Mouse (Mus musculus) forebrain, embryonic 10.5 days (tissue): ENCODE results near the gene Pglyrp1. TPM values are rescaled to one million over a fixed set of nuclear protein-coding genes. Genes with fewer than 3 reads are reported as not detected.

Source experiments
- DNase-seq: peaks from one replicate; pipeline ENCODE4 v3.0.0-alpha.2; 2017; ENCODE audit warnings: low spot score; ENCODE audit errors: extremely low spot score
- H3K27ac ChIP-seq: fragments of 300-500 bp; sonication (generic); 2 replicates; pipeline ENCODE4 v1.5.1; 2016; ENCODE audit warnings: mild to moderate bottlenecking
- H3K27me3 ChIP-seq: fragments of 300-500 bp; sonication (generic); 2 replicates; pipeline ENCODE4 v1.6.1; 2016; ENCODE audit warnings: mild to moderate bottlenecking; ENCODE audit not compliant: poor library complexity, severe bottlenecking
- H3K36me3 ChIP-seq: fragments of 300-500 bp; sonication (generic); replicated peaks from 2 replicates; pipeline ENCODE4 v1.6.1; 2016; ENCODE audit warnings: mild to moderate bottlenecking, moderate library complexity
- H3K4me1 ChIP-seq: fragments of 300-500 bp; sonication (generic); 2 replicates; pipeline ENCODE4 v1.6.1; 2016
- H3K4me3 ChIP-seq: fragments of 300-500 bp; sonication (generic); 2 replicates; pipeline ENCODE4 v1.5.1; 2016; ENCODE audit warnings: mild to moderate bottlenecking, moderate library complexity
- H3K9me3 ChIP-seq: fragments of 300-500 bp; sonication (generic); 2 replicates; pipeline ENCODE4 v1.6.1; 2016; ENCODE audit warnings: mild to moderate bottlenecking, moderate library complexity
- WGBS: fragments of 180-500 bp; shearing (Covaris S2); methylation state at CpG from one replicate; pipeline ENCODE4 v1.1.7; 2016; 5-methylcytosine and 5-hydroxymethylcytosine counted together
- polyA plus RNA-seq: library from polyadenylated mRNA; unstranded; fragments of >200 nt; fragmentation: Nextera tagmentation; extraction: Ambion mirVana; gene quantifications from 2 replicates; pipeline ENCODE4 v1.2.1, GENCODE M21; 2016

The Pglyrp1 gene
- polyA plus RNA-seq, 1 experiment from 2014 or later: 1.0 TPM

DNA sequence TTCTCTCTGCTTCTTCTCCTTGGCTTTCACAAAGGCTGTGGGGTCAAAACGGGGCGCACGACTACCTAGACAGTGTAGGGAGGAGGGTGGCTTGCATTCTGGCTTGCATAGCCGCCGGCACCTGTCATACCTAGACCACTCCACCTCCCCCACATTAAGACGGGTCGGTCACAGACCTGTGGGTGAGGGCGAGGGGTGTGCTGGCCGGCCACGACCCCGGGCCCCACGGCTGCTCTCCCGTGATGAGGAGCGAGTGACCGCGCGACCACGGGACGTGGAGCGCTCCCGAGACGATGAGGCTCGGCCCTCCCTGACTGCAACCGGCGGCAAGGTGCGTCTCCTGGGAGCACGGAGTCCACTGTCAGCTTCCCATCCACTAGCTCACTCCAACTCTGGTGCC lies 21.9 kb downstream of the Pglyrp1 start:
- Histone ChIP-seq H3K9me3 (no peaks in the 10 kb centered on the region), H3K27me3 (peaks cover 34% of the 10 kb centered on the region), H3K4me1 (peaks cover 28% of the 10 kb centered on the region), H3K36me3 (peaks cover 12% of the 10 kb centered on the region), H3K4me3 (peak overlapping the region; percentile 54), H3K27ac (no peak overlapping the region)
- no peak for DNase-seq
- WGBS: 28% methylated on average over 27 of the region's 27 CpGs

- peak; percentile 68 for DNase-seq
- under 1% methylated on average over 41 of the region's 41 CpGs for WGBS
- Histone ChIP-seq H3K4me3 (peak overlapping the region; percentile 54), H3K9me3 (no peaks in the 10 kb centered on the region), H3K27me3 (peaks cover 34% of the 10 kb centered on the region), H3K27ac (peak overlapping the region; percentile 73), H3K4me1 (peaks cover 28% of the 10 kb centered on the region), H3K36me3 (peaks cover 19% of the 10 kb centered on the region)
These were observed 22.7 kb downstream of the Pglyrp1 start for GRCm38 (mm10) chr7:18893651-18894430.

GRCm38 (mm10) chr7:18896536-18896935 lies 25.4 kb downstream of the Pglyrp1 start:
- 44% methylated on average over 5 of the region's 5 CpGs for WGBS
- Histone ChIP-seq H3K4me1 (peaks cover 28% of the 10 kb centered on the region), H3K36me3 (peaks cover 42% of the 10 kb centered on the region), H3K27me3 (peaks cover 34% of the 10 kb centered on the region), H3K9me3 (no peaks in the 10 kb centered on the region), H3K4me3 (no peak overlapping the region), H3K27ac (no peak overlapping the region)
- peak; percentile 30 for DNase-seq

DNA sequence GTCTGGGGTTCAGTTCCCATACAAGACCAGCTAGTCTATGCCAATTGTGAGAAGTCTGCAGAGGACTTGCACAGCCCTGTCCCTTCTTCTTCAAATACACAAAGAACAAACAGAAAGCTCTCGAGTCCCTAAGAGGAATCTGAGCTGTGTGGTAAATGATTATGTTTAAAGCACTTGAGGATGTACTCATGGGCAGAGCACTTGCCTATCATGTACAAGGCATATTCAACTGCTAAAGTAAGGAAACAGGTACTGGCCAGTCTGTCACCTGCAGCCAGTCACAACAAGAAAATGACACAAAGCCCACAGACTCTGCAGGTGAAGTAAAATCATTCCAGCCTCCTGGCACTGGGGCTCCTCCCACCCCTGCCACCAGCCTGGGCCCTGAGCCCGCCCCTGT lies 29.4 kb downstream of the Pglyrp1 start:
- DNase-seq: no peak
- Histone ChIP-seq H3K27me3 (0 out of 2 replicates have a peak, but pooled peaks cover under 1% of the 10 kb centered on the region), H3K27ac (no peak overlapping the region), H3K4me3 (no peak overlapping the region), H3K9me3 (no peaks in the 10 kb centered on the region), H3K36me3 (peaks cover 63% of the 10 kb centered on the region), H3K4me1 (0 out of 2 replicates have a peak, but pooled peaks cover 3% of the 10 kb centered on the region)
- WGBS: 89% methylated on average over 2 of the region's 2 CpGs

DNA sequence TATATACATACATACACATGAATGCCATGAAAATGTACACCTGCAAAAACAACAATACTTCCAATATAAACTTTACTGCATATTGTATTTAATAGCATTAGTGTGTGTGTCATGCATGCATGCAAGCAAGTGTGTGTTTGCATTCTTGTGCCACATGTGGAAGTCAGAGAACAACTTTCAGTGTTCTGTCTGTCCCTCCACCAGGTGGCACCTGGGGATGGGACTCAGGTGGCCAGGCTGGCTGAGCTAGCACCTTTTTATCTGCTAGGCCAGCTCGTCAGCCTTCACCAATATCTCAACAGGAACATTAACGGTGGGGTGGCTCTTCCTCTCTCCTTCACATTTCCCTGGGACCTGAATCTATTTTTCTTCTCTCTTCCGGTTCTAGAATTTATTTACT lies 31.4 kb downstream of the Pglyrp1 start:
- H3K27ac ChIP-seq: no peak overlapping the region
- H3K4me1 ChIP-seq: no peaks in the 10 kb centered on the region
- no peaks in the 10 kb centered on the region for H3K9me3 ChIP-seq
- DNase-seq: no peak
- no peaks in the 10 kb centered on the region for H3K27me3 ChIP-seq
- 79% methylated on average over 3 of the region's 3 CpGs for WGBS
- H3K4me3 ChIP-seq: no peak overlapping the region
- H3K36me3 ChIP-seq: peaks cover 65% of the 10 kb centered on the region

DNA sequence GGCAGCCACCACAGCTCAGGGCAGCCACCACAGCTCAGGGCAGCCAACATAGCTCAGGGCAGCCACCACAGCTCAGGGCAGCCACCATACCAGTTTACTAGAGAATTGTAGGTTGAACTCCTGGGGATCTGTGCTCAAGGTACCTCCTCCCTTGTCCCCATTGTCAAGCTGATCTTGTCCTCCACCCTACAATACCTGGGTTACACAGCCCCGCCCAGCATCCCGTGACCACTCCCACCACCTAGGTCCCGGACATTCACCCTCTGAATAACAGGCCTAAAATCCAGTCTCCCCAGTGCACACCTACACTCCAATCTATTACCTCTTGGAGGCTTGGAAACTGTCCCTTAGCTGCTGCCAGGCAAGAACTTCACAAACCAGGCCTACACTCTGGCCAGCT lies 33.8 kb downstream of the Pglyrp1 start:
- Histone ChIP-seq H3K27me3 (no peaks in the 10 kb centered on the region), H3K36me3 (peaks cover 50% of the 10 kb centered on the region), H3K4me3 (no peak overlapping the region), H3K9me3 (no peaks in the 10 kb centered on the region), H3K4me1 (peaks cover 18% of the 10 kb centered on the region), H3K27ac (no peak overlapping the region)
- 79% methylated on average over 3 of the region's 3 CpGs for WGBS
- DNase-seq: no peak

DNA sequence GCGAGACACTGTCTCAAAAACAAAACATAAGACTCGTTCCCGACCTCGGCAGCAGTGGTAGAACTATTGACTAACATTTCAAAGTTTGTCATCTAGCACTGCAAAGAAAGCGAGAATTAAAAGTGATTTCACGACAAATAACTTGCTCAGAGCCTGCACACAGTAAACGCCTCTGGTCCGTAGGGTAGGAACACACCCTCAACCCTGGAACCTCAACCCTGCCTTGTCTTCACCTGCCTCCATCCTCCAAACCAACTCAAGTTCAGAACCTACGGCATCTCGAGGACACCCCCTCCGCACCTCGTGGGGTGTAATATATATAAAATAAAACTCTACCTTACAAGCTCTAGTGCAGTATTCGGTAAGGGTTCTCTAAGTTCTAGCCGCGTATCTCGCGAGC lies 38.7 kb downstream of the Pglyrp1 start:
- H3K4me1 ChIP-seq: peaks cover 28% of the 10 kb centered on the region
- no peaks in the 10 kb centered on the region; the same call in 1 of the 2 replicates for H3K9me3 ChIP-seq
- H3K36me3 ChIP-seq: peaks cover 13% of the 10 kb centered on the region; the same call in 1 of the 2 replicates
- WGBS: 10% methylated on average over 17 of the region's 17 CpGs
- peak overlapping the region; percentile 81 for H3K27ac ChIP-seq
- no peaks in the 10 kb centered on the region for H3K27me3 ChIP-seq
- DNase-seq: no peak
- peak overlapping the region; percentile 66 for H3K4me3 ChIP-seq

- Histone ChIP-seq H3K9me3 (no peaks in the 10 kb centered on the region; the same call in 1 of the 2 replicates), H3K27ac (peak within 1 kb of the TSS; percentile 81), H3K27me3 (no peaks in the 10 kb centered on the region), H3K36me3 (peaks cover 13% of the 10 kb centered on the region; the same call in 1 of the 2 replicates), H3K4me3 (peak within 1 kb of the TSS; percentile 66), H3K4me1 (peaks cover 28% of the 10 kb centered on the region)
- under 1% methylated on average over 33 of the region's 33 CpGs for WGBS
- DNase-seq: peak; percentile 95
These were observed 39.2 kb downstream of the Pglyrp1 start, which contains the start of gene Ccdc61 for GRCm38 (mm10) chr7:18910241-18910831. TSS of gene Ccdc61 (minus strand) at chr7:18910415.

DNA sequence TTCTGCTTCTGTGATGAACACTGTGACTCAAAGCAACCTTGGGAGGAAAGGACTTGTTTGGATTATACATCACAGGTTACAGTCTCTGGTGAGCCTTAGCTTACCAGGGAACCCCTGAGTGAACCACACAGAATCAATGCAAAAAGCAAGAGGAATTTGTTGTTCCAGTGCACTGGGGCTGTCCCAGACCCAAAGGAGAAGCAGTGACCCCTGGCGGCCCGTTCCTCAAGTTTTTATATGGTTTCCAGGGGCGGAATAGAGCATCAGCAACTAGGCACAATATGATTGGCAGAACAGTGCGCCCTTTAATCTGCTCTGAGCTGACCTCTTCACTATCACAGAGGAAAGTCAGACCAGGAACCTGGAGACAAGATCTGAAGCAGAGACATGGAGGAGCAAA lies 45.1 kb downstream of the Pglyrp1 start:
- Histone ChIP-seq H3K27me3 (peaks cover under 1% of the 10 kb centered on the region; the same call in 1 of the 2 replicates), H3K4me1 (peaks cover 9% of the 10 kb centered on the region), H3K27ac (no peak overlapping the region), H3K9me3 (no peaks in the 10 kb centered on the region; the same call in 1 of the 2 replicates), H3K36me3 (no peaks in the 10 kb centered on the region), H3K4me3 (no peak overlapping the region)
- DNase-seq: no peak
- 77% methylated on average over 4 of the region's 4 CpGs for WGBS

DNA sequence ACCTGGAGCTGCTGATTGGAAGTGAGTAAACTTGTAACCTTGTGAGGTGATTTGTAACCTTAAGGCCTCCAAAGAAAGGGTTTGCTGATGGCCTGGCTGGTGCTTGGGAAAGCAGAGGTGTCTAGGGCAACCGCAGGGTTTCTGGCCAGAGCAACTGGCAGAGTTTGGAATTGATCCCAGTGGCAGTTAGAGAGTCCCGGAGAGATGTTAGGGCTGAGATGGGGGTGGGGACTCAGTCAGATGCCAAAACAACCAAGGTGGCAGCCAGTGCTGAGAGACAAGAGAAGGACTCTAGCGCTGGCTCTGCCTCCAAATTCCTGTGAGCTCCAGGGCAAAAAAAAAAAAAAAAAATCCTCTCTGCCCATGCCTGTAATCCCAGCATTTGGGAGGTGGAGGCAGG lies 46.8 kb downstream of the Pglyrp1 start:
- H3K27ac ChIP-seq: no peak overlapping the region
- DNase-seq: no peak
- H3K4me3 ChIP-seq: no peak overlapping the region
- H3K4me1 ChIP-seq: peaks cover 23% of the 10 kb centered on the region
- H3K36me3 ChIP-seq: no peaks in the 10 kb centered on the region
- peaks cover 18% of the 10 kb centered on the region for H3K27me3 ChIP-seq
- H3K9me3 ChIP-seq: no peaks in the 10 kb centered on the region; the same call in 1 of the 2 replicates
- WGBS: 69% methylated on average over 3 of the region's 3 CpGs

DNA sequence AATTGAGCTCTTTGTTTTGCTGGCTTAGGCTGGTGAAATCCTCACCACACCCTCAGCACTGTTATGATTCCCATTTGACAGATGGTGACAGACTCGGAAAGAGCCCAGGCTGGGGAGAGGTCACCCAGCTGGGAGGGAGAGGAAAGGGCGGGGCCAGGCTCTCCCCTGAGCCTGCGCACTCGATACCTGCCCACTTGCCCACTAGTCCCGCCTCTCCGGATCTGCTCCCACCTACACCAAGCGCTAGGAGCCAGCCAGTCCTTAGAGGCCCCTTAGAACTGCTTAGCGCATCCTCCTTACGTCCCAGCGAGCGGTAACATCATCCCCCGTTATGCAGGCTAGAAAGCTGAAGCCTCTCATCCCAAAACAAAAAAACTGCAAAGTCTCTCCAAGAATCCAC lies 49.9 kb downstream of the Pglyrp1 start:
- H3K4me3 ChIP-seq: peak overlapping the region; percentile 35
- WGBS: under 1% methylated on average over 12 of the region's 12 CpGs
- H3K4me1 ChIP-seq: peaks cover 52% of the 10 kb centered on the region

GRCm38 (mm10) chr7:18922807-18923206 lies 51.7 kb downstream of the Pglyrp1 start:
- H3K4me1 ChIP-seq: peaks cover 70% of the 10 kb centered on the region
- no peaks in the 10 kb centered on the region for H3K9me3 ChIP-seq
- DNase-seq: peak; percentile 41
- no peaks in the 10 kb centered on the region for H3K36me3 ChIP-seq
- H3K27me3 ChIP-seq: peaks cover 64% of the 10 kb centered on the region
- no peak overlapping the region; the same call in 1 of the 2 replicates for H3K4me3 ChIP-seq
- H3K27ac ChIP-seq: peak overlapping the region; percentile 62; the same call in 1 of the 2 replicates
- WGBS: 39% methylated on average over 5 of the region's 5 CpGs

More for the DNA sequence above, 49.9 kb downstream of the Pglyrp1 start:
- Histone ChIP-seq H3K27me3 (peaks cover 47% of the 10 kb centered on the region), H3K27ac (peak overlapping the region; percentile 71), H3K36me3 (no peaks in the 10 kb centered on the region), H3K9me3 (no peaks in the 10 kb centered on the region)
- DNase-seq: peak; percentile 54

- Histone ChIP-seq H3K4me1 (peaks cover 74% of the 10 kb centered on the region), H3K4me3 (peak overlapping the region; percentile 22; the same call in 1 of the 2 replicates), H3K36me3 (no peaks in the 10 kb centered on the region), H3K27me3 (peaks cover 69% of the 10 kb centered on the region), H3K9me3 (no peaks in the 10 kb centered on the region), H3K27ac (peak overlapping the region; percentile 95; the same call in 1 of the 2 replicates)
- no peak for DNase-seq
- WGBS: 76% methylated on average over 11 of the region's 11 CpGs
These were observed 52.1 kb downstream of the Pglyrp1 start for GRCm38 (mm10) chr7:18923267-18923666.
